Mouse (Mus musculus) bone marrow, adult 2 months (tissue): ENCODE measurements at regions not wholly inside any gene's neighbourhood (a gene's known extent, or its start where the extent isn't known, plus 50 kb on each side); places are given as distances from the start of the nearest gene placed in this dataset.

ENCODE experiments used
- CTCF ChIP-seq: fragments of 200-500 bp; IDR thresholded peaks from 2 replicates; pipeline ENCODE4 v1.5.1; 2011; ENCODE audit warnings: low read length, control low read depth; ENCODE audit not compliant: control insufficient read depth, insufficient read depth
- POLR2A ChIP-seq: fragments of 200-500 bp; IDR thresholded peaks from 2 replicates; pipeline ENCODE4 v1.6.1; 2011; ENCODE audit warnings: low read depth, mild to moderate bottlenecking, control low read depth, low read length, borderline replicate concordance; ENCODE audit not compliant: control insufficient read depth

DNA sequence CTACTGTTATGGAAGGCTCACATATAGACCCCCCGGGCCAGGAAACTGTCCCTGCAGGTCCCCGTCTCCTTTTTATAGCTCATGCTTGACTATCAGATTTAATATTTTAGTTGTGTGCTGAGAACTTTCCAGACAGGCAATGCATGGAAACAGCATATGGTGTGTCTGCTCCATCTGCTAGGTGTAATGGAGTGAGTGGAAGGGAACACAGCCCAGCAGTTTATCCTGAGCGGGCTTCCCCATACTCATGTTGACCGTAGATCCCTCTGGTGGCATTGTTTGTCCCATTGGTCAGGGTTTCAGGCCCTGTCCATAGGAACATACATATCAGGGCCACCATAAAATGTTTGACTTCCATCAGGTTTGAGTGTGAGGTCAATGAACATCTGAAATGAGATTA lies 345.3 kb downstream of the Ankrd50 start:
- TF ChIP-seq CTCF (no peak), POLR2A (no peak)
